Mouse (Mus musculus) testis, postnatal 14 days (tissue): Measurements from ENCODE around the gene Gm12117.

Source experiments
- DNase-seq: peaks from one replicate; pipeline ENCODE4 v3.0.0; 2021; ENCODE audit warnings: low spot score

Gm12117 gene

GRCm38 (mm10) chr11:33276637-33277036, at the start of gene Gm12117:
TSS of gene Gm12117 (minus strand) at chr11:33276737.
- DNase-seq = no peak

GRCm38 (mm10) chr11:33319006-33319611, 42.6 kb upstream of the Gm12117 start:
- DNase-seq = no peak

DNA sequence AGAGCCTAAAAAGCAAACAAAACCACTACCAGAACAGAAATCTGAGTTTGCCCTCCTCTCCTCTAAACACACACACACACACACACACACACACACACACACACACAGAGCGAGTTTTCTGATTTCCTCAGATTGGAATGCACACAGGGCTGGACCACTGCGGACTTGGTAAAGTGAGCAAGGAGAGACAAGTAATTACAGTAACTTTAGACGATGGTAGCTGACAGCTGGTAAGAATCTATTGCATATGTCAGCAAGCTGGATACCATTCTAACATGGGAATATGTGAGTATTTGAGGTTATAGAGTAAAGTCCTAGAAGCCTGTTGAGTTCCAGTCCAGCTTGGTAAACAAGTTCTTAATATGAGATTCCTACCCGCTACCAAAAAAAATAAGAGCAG, 33.0 kb upstream of the Gm12117 start:
- DNase-seq = no peak

- DNase-seq = no peak
Observed at GRCm38 (mm10) chr11:33300859-33301258, 24.3 kb upstream of the Gm12117 start.

- DNase-seq = no peak
Observed at GRCm38 (mm10) chr11:33299371-33299770, 22.8 kb upstream of the Gm12117 start.

- DNase-seq = no peak
Observed at GRCm38 (mm10) chr11:33297121-33297520, 20.6 kb upstream of the Gm12117 start.

DNA sequence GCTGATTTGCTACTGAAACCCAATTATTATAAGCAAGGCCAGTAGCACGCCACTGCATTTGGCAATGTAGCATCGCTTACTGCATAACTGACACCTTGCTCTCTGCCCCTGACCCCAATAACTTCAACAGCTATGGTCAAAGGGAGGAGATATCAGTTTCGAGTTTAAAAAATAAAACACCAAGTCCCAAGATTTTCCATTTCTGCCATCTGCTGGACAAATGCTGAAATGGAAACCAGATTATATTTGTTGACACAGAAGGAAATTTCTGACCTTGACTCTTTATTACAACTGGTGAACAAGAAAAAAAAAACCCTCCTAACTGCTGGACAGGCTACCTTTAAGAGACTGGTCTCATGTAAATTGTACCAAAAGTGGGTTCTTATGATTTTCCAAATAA, 18.9 kb upstream of the Gm12117 start:
- no peak for DNase-seq

DNA sequence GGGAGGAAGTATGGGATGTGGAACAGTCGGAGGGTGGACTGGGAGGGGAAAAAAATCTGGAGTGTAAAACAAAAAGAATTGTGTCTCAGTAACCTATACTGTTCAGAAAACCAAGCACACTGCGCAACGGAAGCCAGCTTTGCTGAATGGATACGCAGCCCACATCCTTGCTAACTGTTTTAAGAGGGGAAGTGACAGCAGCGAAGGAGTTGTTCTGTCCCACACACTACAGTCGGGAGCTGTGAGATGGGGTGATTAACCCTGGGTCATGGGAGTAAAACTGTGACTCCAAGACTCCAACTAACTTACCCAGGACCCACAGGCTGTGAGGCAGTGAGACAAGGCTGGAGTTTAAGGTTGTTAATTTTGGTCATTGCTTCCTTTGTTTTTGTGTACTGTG, 17.5 kb upstream of the Gm12117 start:
- no peak for DNase-seq

DNA sequence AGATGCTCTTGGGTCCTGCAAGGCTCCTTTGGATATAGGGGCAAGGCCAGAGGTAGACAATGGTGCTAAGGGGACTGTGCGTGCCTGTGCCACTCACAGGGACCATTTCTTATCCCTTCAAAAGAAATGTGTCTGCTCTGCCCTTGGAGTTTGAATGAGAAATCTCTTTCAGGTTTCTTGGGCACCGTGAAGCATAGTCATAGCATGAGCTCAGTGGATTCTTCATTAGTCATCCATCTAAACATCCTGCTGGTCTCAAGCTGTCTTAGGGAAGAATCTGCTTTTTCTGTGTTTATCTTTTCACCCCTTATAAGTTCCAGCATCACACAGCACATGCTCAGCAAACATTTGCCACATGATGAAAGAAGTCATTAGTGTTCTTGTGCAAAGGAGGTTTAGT, 2.0 kb upstream of the Gm12117 start:
- no peak for DNase-seq

- DNase-seq = no peak
Observed at GRCm38 (mm10) chr11:33274816-33275215, 1.7 kb downstream of the Gm12117 start.

DNA sequence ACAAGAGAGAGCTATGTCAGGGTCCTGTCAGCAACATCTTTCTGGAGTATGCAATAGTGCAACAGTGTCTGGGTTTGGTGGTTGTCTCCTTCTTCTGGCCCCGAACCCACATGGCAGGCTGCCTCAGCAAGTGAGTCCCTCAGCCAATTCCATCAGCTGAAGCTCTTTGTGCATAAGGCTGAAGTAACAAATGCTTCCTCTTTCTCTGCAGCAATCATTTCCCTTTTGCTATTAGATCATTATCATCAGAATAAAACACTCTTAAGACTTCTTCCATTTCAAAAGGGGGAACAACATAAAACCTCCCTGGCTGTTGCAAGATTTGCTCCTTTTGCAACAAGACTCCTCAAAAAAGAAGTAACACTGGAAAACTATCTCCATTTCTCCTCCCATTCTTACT, 2.2 kb downstream of the Gm12117 start:
- DNase-seq = no peak

DNA sequence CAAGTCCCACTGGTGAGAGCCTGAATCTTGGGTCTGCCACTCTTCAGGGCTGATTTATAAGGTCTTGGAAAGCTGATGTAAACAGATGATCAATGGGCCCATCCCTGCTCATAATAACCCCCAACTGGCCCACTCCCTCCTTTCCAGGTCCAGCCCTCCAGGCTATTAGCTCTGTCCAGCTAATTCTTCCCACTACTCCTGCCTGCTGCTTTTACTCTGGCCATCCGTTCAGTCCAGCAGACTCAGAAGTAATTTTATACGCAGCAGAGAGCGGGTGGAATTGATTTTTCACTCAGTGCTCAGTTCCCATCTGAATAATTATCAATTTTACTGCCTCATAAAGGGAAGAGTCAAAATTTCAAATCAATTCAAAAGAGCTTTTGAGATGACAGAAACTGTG, 36.2 kb downstream of the Gm12117 start:
- no peak for DNase-seq

GRCm38 (mm10) chr11:33234134-33234533, 42.4 kb downstream of the Gm12117 start:
- no peak for DNase-seq

DNA sequence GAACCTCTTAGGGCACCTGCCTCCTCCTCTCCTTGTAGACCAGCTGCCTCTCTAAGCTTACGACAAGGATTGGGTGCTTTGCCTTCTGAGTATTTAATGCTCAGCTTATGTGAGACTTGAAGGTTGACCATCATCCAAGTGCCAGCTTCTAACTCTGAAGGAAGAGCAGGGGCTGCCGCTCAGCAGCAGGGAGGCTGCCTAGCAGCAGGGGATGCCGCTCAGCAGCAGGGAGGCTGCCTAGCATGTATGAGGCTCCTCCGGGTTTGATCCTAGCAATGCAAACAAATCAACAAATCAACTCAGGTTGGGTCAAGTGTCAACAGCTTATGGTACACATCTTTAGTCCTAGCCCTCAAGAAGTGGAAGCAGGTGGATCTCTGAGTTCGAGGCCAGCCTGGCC, 44.5 kb downstream of the Gm12117 start:
- DNase-seq = no peak

- no peak for DNase-seq
Observed at GRCm38 (mm10) chr11:33228186-33228585, 48.4 kb downstream of the Gm12117 start.

DNA sequence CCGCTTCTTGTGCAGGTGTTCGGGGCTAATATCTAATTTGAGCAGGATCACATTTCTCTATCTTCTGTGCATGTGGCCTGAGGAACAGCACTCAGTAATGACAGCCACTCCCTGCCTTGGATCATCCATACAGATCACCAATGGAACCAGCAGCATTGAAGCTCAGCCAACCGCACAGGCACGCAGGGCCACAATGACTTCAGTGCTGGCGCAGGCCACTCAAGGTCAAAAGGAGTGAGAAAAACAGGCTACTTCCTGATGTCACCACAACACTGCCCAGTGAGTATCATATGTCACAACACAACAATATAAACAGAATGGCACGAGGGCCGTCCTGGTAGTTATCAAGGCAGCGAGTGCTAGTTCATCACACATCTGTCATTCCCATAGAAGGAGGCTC, 50.0 kb downstream of the Gm12117 start:
- no peak for DNase-seq
